Mouse (Mus musculus) frontal cortex, postnatal 36 days (tissue): Measurements from ENCODE around the gene Gm21976.

Experiments
- DNase-seq, 2 experiments: peaks; one replicate each; pipeline ENCODE4 v3.0.0; 2022; ENCODE audit warnings: low spot score in 2 of 2

Gm21976 gene

DNA sequence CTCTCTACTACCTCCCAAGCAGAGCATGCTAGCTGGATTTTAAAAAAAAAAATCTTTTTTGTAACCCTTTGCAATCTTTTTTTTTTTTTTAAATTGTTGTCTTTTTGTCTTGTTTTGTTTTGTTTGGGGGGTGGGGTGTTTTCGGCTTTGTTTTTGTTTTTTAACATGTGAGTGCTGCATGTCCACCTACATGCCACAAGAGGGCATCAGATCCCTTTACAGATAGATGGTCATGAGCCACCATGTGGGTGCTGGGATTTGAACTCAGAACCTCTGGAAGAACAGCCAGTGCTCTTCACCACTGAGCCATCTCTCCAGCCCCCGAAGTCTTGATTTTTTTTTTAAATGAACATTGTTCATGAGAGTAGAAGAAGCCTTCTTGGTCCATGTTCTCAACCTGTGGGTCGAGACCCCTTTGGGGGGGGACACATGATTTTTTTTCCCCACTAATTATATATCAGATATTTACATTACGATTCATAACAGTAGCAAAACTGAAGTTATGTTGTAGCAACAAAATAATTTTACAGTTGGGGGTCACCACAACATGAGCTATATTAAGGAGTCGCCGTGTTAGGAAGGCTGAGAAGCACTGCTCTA, 18.3 kb downstream of the Gm21976 start:
- no peak for DNase-seq

DNA sequence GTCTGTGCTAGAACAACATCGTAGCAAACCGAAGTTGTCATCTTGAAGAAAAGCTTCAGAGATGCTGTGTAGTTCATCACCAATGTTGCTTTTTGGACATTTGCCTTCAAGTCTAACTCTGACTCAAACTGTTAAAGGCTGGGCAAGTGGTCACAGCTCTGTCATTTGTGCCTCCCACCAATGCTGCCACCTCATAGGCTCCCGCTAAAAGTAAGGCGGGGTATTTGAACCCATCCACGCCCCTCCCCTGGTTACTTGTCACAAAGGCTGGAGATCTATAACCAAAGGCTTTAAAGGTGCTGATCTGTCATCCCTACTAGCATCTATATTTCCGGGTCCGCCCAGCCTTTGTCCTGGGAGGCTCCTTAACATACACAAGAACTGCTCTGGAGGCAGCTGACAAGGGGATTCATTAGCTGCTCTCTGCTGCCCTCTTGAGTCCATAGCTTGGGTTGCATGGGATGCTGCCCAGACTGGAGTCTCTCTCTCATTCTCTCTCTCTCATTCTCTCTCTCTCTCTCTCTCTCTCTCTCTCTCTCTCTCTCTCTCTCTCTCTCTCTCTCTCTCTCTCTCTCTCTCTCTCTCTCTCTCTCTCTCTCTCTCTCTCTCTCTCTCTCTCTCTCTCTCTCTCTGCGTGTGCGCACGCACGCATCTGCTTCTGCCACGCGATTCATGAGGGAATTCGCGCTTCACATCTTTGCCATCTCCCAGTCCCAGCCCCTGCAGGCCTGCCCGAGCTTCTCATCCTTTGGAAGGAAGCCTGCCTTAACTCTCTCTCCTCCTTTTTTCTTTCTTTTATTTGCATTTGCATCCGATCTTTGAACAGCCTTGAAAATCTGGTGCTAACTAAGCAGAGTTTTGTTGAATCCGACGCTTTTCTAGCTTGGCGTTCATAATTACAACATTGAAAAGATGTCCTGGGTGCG, 19.4 kb downstream of the Gm21976 start:
- DNase-seq = peak; percentile 79 to 80

DNA sequence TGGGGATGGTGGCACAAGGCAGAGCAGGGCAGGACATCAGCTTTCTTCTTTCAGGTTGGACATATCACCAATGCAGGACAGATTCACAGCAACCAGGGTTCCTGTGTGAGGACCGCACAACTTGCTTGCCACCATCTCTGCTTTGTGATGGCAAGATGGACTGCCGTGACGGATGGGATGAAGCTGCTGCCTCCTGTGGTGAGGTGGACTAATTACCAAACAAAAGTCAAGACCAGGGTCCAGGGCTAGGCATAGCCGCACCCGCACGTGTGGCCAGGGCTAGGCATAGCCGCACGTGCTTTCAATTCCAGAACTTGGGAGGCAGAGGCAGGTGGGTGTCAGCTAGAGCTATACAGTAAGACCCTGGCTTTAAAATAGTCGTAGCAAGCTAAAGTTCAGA, 25.6 kb downstream of the Gm21976 start:
- no peak for DNase-seq

DNA sequence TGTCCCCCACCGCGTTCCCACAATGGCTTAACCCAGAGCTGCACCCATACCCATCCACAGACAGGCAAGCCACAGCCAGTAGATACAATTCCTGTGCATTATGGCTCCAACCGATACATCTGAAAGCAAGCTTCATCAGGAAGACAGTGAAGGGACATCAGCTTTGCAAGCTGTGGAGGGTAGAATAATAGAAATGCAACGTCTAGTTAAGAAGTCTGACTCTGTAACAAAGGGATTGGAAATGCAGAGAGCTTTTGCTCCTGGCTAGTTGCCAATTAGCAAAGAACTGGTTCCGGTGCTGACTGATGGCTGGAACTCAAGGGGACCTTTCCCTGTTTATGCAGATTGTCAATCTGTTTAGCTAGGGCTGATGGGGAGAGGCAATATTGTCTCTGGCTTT, 26.7 kb downstream of the Gm21976 start:
- DNase-seq = no peak

DNA sequence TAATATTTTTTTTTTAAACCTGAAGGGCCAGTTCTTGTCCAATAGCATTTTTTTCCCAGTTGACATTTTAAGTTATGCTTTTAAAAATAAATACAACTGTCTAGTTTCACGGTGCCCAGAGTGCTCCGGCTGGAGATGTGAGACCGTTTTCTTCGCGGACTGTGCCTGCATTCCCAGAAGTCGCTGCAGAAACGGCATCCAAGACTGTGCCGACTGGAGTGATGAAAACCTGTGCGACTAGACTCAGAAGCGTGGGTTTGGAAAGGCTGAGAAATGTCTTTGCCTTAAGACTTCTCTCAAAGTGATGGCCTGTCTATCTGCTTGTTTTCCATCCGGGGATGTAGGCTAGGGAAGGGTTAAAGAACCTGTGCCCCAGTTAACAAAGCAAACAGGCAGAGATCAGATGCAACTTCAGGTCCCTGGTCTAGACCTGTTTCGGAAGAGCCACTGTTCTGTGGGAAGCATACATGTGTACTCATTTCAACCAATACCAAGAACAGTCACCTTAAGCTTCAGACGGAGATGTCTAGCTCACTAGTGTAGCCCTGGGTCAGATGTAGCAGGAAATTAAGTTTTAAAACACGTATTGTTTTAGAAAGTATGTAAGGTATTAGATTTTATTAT, 27.3 kb downstream of the Gm21976 start:
- DNase-seq = peak in 1 of 2 experiments; percentile 40

DNA sequence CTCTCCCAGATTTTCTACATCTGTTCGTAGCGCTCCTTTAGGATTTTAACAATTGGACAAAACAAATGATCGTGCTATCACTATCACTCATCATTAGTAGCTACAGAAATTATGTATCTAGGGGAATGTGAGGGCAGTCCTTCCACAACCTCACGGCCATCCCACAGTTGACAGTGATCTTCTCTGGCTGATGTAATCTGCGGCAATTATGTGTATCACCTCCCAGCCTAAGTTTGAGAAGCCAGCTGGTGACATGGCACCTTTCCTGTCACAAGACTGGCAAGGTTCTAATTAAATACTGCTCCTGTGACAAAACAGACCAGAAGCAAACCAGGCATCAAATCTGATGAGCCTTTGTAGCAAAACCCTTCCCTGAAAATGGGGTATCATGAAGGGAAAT, 28.3 kb downstream of the Gm21976 start:
- DNase-seq = no peak

DNA sequence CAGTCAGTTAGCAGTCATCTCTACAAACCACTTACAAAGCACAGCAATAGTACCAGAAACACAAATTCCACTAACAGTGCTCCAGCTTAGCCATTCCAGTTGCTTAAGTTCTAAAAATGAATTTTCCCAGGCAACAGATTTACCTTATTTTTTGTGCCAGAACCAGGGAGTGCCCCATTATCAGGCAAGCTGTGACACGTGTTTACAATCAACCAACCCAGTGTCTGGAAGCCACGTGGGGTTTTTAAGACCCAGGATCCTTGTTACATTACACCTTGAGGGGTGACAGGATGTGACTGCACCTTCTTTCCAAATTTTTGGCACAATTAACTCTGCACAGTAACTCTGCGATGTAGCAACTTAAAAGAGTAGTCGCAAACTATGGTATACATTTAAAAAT, 29.0 kb downstream of the Gm21976 start:
- DNase-seq = no peak

DNA sequence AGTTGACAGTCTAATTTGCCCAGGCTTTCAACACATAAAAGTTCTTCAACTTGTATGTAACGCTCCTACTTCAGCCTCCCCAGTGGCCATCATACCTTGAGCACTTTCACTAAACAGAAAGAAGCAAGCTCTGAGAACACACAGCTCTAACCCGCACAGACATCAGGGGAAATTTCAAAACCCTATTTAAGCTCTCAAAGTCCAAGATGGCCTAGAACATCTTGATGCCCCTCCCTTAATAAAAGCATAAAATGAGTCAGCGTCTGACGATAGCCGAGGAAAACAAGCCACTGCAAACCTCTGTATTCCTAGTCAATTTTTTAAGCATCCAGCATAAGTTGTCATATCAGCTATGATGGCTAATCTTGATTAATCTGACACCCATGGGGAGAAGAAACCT, 31.9 kb downstream of the Gm21976 start:
- no peak for DNase-seq

DNA sequence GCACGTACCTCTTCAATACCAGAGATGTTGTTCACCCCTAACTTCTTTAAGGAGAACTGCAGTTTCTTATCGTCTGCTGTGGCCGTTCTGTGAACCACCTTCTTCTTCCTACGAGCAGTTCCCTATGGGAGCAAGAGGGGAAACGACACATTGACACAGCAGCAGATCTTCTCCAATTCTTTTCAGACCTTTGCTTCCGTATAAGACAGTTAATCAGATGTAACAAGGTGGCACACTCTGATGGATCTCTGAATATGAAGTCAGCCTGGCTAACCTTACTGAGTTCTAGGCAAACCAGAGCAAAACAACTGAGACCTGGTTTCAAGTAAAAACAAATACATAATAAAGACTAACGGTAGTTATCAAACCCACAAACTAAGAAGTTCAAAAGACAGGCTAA, 33.9 kb downstream of the Gm21976 start:
- no peak for DNase-seq

DNA sequence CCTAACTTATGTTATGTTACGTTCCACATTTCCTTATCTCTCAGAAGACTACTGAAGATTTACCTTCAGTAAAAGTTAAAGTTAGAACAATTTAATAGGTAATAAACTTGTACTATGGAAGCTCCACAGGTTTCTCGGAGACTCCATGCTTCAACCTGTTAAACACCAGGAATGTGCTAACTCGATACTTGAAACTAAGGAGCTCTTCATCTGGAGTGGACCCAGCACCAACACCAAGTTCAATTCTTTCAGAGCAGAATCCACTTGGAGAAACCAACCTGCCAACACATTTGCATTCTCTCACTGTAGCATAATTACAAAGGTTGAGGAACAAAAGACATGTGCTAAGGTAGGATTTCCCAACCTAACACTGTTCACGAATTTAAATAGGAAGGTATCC, 35.4 kb downstream of the Gm21976 start:
- DNase-seq = no peak

DNA sequence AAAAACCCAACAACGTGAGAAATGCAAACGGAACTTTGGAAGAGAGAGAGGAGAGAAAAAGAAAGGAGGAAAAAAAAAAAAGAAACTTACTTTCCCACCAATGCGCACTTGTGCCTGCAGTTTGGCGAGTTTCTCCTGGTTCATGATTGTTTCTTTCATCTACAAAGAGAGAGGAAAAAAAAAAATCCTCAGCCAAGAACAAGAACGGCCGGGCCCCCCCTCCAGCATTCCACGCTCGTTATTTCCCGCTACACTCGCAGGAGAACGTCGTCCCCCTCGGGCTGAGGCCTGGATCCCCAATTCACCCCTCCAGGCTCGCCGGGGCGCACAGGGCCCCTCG, 36.4 kb downstream of the Gm21976 start:
- no peak for DNase-seq

DNA sequence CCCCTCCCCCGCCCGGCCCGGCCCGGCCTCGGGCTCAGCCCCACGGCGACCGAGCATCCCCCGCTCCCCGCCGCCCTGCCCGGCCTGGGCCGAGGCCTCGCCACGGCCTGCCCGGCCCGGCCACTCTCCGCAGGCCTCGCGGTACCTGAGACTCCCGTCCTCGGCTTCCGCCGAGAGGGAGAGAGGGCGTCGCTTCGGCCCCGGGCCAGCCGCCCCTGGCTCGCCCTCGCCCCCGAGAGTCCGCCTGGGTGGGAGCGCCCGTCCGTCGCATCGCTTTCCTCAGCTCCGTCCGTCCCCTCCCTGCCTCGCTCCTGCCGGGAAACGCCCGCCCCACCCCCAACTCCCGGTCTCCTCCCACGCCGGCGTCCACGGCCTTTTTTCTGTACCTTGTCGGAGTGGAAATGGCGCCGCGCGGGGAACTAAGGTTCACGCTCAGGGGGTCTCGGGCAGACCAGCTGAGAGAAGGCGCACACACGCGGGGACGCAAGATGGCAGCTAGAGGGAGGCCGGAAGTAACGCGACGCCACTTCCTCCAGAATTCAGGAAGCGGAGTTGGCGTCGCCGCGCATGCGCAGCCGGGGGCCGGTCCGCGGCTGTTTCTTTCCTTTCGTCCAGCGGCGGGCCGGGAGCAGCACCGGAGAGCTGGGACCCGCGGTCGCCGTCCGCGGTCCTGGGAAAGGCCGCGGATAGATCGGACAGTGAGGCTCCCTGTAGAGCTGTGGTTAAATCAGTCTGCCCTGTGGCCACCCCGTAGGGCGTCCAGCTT, 37.0 kb downstream of the Gm21976 start, which contains the start of gene Btf3:
Gene Btf3, minus strand, starts transcription at position 527 of the 766 bp plus-strand sequence.
- DNase-seq = peak; percentile 93 to 94

DNA sequence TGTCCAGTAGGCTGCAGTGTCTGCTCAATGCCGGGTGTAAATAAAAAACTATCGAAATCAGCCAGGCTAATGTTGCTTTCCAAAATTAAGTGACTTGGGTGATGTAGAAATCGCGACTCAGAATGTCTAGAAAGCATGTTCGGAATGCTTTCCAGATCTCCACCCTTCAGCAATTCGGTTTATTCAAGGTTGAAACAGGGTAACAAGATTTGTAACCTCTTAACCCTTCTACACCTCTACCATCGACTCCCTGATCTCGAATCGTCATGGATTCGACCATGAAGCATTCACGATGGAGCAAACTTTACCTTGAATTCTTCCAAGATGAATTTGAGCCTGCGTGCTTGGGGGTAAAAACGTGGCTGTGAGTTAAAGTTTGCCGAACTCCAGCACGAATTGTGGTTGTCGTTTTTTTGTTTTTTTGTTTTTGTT, 37.6 kb downstream of the Gm21976 start:
- DNase-seq = no peak

DNA sequence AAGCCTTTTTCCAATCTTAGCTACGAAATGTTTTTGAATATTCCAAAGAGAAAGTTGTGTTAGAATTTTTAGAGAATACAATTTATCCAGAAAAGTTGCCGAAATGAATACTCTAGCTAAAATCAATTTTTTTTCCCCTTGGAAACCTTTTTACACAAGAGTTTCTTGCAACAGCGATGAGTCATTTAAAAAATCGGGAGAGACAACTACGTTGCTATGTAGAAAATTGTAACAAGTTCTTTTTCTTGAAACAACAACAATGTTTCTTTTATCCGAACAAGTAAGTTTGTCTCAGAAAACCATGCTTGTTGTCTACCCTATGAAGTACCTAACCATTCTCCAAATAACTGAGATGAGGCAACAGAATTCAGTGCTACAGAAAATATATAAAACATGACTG, 38.2 kb downstream of the Gm21976 start:
- no peak for DNase-seq

DNA sequence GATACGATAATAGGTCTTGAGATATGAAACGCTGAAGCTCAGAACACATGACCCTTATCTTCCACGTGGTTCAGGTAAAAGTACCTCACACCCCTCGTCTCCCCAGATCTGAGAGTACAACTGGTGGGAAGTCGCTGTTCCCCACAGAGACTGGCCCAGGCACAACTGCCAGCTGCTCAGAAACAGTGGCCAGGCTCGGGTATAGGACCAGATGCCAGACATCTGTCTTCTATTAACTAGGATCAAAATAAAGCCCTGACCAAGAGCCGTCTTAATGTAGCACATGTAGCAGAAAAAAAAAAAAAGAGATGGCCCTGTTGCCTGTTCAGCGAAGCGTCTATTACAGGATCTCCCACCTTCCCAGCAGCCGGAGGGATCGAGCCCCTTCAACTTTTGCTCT, 45.3 kb downstream of the Gm21976 start:
- DNase-seq = no peak

DNA sequence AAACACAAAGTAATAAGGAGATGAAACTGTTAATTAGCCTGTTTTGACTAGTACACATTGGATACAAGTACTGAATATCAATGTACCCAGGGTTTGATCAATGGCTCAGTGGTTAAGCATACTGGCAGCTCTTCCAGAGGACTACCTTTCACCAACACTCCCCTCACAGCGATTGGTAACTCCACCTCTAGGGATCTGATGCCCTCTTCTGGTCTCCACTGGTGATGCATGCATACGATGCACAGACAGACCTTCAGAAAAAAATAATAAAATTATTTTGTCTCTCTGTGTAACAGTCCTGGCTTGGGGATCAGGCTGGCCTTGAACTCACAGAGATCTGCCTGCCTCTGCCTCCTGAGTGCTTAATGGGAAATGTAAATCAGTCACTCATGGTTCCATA, 52.4 kb downstream of the Gm21976 start:
- no peak for DNase-seq

DNA sequence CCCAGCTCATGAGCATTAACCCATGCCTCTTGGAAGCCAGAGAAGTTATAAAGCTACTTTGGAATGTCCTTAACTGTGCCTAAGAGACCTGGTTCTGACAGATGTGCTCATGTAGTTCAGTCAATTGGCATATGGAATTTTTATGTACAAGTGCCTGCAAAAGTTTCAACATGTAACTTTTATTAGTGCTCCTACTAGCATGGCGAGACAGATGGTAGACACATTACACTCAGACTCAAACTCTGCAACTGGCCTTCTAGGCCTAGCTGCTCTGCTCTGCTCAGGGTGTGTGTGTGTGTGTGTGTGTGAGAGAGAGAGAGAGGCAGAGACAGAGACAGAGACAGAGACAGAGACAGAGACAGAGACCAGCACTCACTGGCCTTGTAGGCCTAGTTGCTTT, 56.5 kb downstream of the Gm21976 start:
- DNase-seq = no peak

DNA sequence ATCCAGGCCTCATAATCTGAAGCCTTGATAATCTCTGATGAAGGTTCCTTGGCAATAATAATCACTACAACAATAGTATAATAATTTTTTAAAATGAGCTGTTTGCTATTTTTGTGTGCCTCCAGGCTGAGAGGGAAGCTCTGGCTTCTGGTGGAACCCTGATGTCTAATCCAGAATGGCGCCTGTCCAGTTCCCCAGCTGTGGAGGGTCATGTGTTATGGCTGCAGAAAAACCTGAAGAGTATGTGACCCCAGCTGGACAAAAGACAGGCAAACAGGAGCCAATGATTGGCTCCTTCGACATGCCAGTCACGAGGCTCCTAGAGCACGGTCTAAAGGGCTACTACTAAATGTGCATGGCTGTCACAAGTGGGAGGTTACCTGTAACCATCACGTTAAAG, 60.8 kb downstream of the Gm21976 start:
- DNase-seq = no peak

DNA sequence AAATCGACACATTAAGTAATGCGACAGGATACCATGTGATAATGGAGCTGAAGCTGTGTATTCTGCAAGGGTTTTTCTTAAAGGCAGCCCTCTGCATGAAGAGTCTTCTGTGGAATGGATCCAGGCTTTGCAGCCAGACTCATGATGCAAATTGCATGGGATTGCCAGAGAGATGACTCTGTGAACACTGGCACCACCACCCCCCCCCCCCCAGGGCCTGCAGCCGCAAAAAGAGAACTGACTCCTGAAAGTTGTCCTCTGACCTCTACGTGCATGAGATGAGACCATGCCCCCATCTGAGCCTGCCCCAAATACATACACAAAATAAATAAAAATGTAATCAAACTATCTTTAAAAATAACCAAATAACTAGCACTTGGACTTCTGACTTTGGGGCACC, 69.8 kb downstream of the Gm21976 start:
- no peak for DNase-seq

DNA sequence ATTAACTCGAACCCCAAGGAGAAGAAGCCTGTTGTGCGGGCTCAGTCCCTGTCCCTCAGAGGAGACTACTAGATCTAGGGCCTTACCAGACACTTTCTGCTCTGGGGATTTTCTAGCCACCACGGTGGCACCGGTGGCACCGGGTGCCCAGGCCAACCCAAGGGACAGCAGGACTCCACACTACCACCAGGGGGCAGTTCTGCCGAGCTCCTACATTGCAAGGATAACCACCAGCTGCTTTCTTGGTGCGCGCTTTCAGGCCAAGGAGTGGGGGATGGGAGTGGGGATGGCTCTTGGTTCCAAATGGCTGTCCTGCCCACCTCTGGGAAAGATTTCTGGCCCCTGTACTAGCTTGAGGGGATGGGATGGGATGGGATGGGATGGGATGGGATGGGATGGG, 71.8 kb downstream of the Gm21976 start:
- no peak for DNase-seq

DNA sequence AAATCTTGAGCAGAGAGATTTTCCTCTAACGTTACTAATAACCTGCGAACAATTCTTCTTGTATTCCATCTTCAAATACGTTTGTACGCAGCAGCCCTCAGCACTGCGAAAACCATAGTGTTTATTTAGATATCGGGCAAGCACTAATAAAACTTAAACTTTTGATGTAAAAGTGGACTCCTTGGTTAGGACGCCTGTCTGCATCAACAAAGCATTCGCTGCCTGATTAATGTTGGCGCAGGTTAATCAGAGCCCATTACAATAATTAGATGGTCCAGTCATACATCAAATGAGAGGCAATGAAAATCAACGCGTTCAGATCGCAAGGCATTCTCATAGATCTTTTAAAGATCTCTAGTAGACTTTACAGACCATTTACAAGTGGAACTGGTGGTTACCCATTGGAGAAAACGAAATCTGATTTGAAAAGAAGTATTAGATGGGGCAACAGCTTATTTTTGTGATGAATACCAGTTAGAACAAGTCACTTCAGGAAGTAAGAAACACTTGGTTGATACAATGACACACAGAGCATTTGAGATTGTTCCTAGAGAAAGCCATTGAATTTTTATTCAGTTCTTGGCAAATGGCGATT, 72.8 kb downstream of the Gm21976 start:
- no peak for DNase-seq

DNA sequence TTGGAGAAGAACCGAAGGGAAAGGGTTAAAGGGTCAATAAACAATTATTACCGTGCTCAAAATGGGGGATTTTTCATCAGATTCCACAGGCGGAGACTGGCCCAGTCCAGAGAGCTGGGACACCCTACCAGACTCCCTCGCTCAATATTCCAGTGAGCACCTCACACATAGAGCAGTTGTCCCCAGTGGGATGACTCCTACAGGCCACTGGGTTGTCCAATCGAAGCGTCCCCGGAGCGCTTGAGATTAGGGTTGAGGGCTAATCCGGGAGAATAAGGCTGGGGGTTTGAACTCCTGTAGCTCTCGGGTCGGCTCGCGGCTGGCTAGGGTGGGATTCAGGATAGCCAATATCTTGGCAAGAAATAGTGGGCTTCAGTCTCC, 74.0 kb downstream of the Gm21976 start:
- no peak for DNase-seq
